ENCODE assay signal across 22 mouse cellular contexts in genomic region chr2:23034692-23035435, GRCm38 (mm10). TPM values are rescaled to one million over a fixed set of nuclear protein-coding genes. Genes with fewer than 3 reads are reported as not detected.
DNase-seq lines count a peak whose midpoint lies in the region; ATAC-seq lines count a peak whose summit lies in the region.
"Had no signal": no experiment of that assay in that cellular context is flagged by ENCODE, and none has a peak within 500 bp of the region (broad histone marks: within the 10 kb centered on the region; RNA-seq: fewer than 3 reads in every experiment).

No protein-coding gene starts in this region.

- H3K27ac ChIP-seq in heart, embryonic 10.5 days = no peak overlapping the region
- H3K27ac ChIP-seq in stomach, embryonic 16.5 days (ENCODE audit: low read length) = peak overlapping the region; percentile 47; the same call in 1 of the 2 replicates
- no peak overlapping the region for H3K27ac ChIP-seq in intestine, embryonic 15.5 days
- H3K27ac ChIP-seq: embryonic facial prominence, embryonic 12.5 days; forebrain, embryonic 10.5 days; heart, embryonic 13.5 days; hindbrain, embryonic 14.5 days; limb, embryonic 10.5 days; liver, embryonic 12.5 days; lung, embryonic 15.5 days; midbrain, embryonic 10.5 days had no signal

- no peaks in the 10 kb centered on the region for H3K27me3 ChIP-seq in heart, embryonic 10.5 days (ENCODE audit: insufficient read depth, poor library complexity, severe bottlenecking)
- H3K27me3 ChIP-seq in stomach, embryonic 16.5 days (ENCODE audit: control insufficient read depth, insufficient read depth, low read length) = no peaks in the 10 kb centered on the region
- H3K27me3 ChIP-seq in intestine, embryonic 15.5 days (replicated peaks) = no peaks in the 10 kb centered on the region
- H3K27me3 ChIP-seq: CH12.LX; embryonic facial prominence, embryonic 12.5 days; heart, embryonic 13.5 days; liver, embryonic 12.5 days; lung, embryonic 15.5 days had no signal

- H3K9me3 ChIP-seq in heart, embryonic 10.5 days = no peaks in the 10 kb centered on the region
- H3K9me3 ChIP-seq in stomach, embryonic 16.5 days (replicated peaks; ENCODE audit: control insufficient read depth, low read length) = no peaks in the 10 kb centered on the region
- no peaks in the 10 kb centered on the region for H3K9me3 ChIP-seq in intestine, embryonic 15.5 days
- H3K9me3 ChIP-seq: embryonic facial prominence, embryonic 12.5 days; limb, embryonic 10.5 days; lung, embryonic 15.5 days; midbrain, embryonic 10.5 days had no signal

- no peak overlapping the region for H3K9ac ChIP-seq in stomach, embryonic 16.5 days (ENCODE audit: low read length)
- no peak overlapping the region for H3K9ac ChIP-seq in intestine, embryonic 15.5 days
- H3K9ac ChIP-seq: embryonic facial prominence, embryonic 12.5 days; heart, embryonic 13.5 days; hindbrain, embryonic 14.5 days; liver, embryonic 12.5 days; lung, embryonic 15.5 days had no signal

- peak; percentile 53 to 63 for DNase-seq in heart, adult 18-20 months
- DNase-seq in heart, embryonic 10.5 days (ENCODE audit: low spot score) = no peak
- DNase-seq in lung, postnatal 25 days (ENCODE audit: low spot score) = peak; percentile 53
- no peak for DNase-seq in lung, postnatal 4 days
- DNase-seq in NIH3T3 (ENCODE audit: low read depth) = peak; percentile 88
- DNase-seq in thymus, postnatal 4 days = no peak
- DNase-seq: cerebellum, adult 11-12 months; kidney, postnatal 10 days; retina, postnatal 1 day; spleen, adult 18-20 months had no signal

- peaks cover 2% of the 10 kb centered on the region; the same call in 1 of the 2 replicates for H3K4me1 ChIP-seq in heart, embryonic 10.5 days
- peaks cover 21% of the 10 kb centered on the region for H3K4me1 ChIP-seq in stomach, embryonic 16.5 days (ENCODE audit: control insufficient read depth, insufficient read depth, low read length)
- 0 out of 2 replicates have a peak, but pooled peaks cover 2% of the 10 kb centered on the region for H3K4me1 ChIP-seq in intestine, embryonic 15.5 days (replicated peaks)

- peaks cover 12% of the 10 kb centered on the region for H3K36me3 ChIP-seq in heart, embryonic 10.5 days
- H3K36me3 ChIP-seq in stomach, embryonic 16.5 days (ENCODE audit: control insufficient read depth, insufficient read depth, low read length) = no peaks in the 10 kb centered on the region
- no peaks in the 10 kb centered on the region for H3K36me3 ChIP-seq in intestine, embryonic 15.5 days

- H3K4me2 ChIP-seq in stomach, embryonic 16.5 days (ENCODE audit: low read depth, low read length) = no peak overlapping the region
- no peak overlapping the region for H3K4me2 ChIP-seq in intestine, embryonic 15.5 days (replicated peaks)
- H3K4me2 ChIP-seq: embryonic facial prominence, embryonic 12.5 days; heart, embryonic 13.5 days; hindbrain, embryonic 14.5 days; liver, embryonic 12.5 days; lung, embryonic 15.5 days had no signal

- WGBS in heart, embryonic 10.5 days = 86% methylated on average over 3 of the region's 3 CpGs
- 57% methylated on average over 3 of the region's 3 CpGs for WGBS in stomach, embryonic 16.5 days
- WGBS in intestine, embryonic 15.5 days = 81% methylated on average over 3 of the region's 3 CpGs

- no peak for ATAC-seq in stomach, embryonic 16.5 days (ENCODE audit: insufficient read depth, low FRiP score)
- ATAC-seq in intestine, embryonic 15.5 days = no peak
- ATAC-seq: intestine, postnatal 0 days; liver, embryonic 12.5 days had no signal

- no peak overlapping the region for H3K4me3 ChIP-seq in heart, embryonic 10.5 days
- H3K4me3 ChIP-seq in stomach, embryonic 16.5 days (replicated peaks; ENCODE audit: low read length) = no peak overlapping the region
- H3K4me3 ChIP-seq in intestine, embryonic 15.5 days (replicated peaks) = no peak overlapping the region
- H3K4me3 ChIP-seq: embryonic facial prominence, embryonic 12.5 days; forebrain, embryonic 10.5 days; heart, embryonic 13.5 days; limb, embryonic 10.5 days; liver, embryonic 12.5 days; lung, embryonic 15.5 days; midbrain, embryonic 10.5 days had no signal

RNA-seq across cellular contexts. Expression of gene Abi1, which starts 5.2 kb away (rescaled TPM):
- total RNA-seq in heart, adult 18-20 months (2021) = 10 to 100 TPM; 20.2 to 25.1 TPM
- polyA plus RNA-seq in heart, embryonic 10.5 days (2016; fragmentation: Nextera tagmentation; extraction: Ambion mirVana) = 33.3 and 34.7 TPM in 2 replicates
- 59.7 and 66.9 TPM in 2 replicates for polyA plus RNA-seq in stomach, embryonic 16.5 days (2015; fragmentation: Nextera tagmentation; extraction: Ambion mirVana)
- 46.6 TPM in 2 replicates for polyA plus RNA-seq in intestine, embryonic 15.5 days (2015; fragmentation: Nextera tagmentation; extraction: Ambion mirVana)

RNA-seq across cellular contexts. Expression of gene Acbd5, which starts 33.1 kb away (rescaled TPM):
- total RNA-seq in heart, adult 18-20 months (2021) = 10 to 100 TPM; 27.9 to 28.0 TPM
- polyA plus RNA-seq in heart, embryonic 10.5 days (2016; fragmentation: Nextera tagmentation; extraction: Ambion mirVana) = 26.2 and 29.6 TPM in 2 replicates
- 41.8 and 42.5 TPM in 2 replicates for polyA plus RNA-seq in stomach, embryonic 16.5 days (2015; fragmentation: Nextera tagmentation; extraction: Ambion mirVana)
- 31.0 and 31.8 TPM in 2 replicates for polyA plus RNA-seq in intestine, embryonic 15.5 days (2015; fragmentation: Nextera tagmentation; extraction: Ambion mirVana)

Comparison
In these comparisons a context has a peak if more than half of its experiments do, and no peak if none do; other contexts are left out.
1. DNase-seq: peak in heart, adult 18-20 months (2 of 2), lung, postnatal 25 days (single experiment) and NIH3T3 (single experiment); none in heart, embryonic 10.5 days (single experiment), lung, postnatal 4 days (0 of 2) and thymus, postnatal 4 days (single experiment).